Mouse (Mus musculus) hematopoietic stem cell, adult 5-6 weeks (primary cell): ENCODE measurements around the gene Anpep. TPM values are rescaled to one million over a fixed set of nuclear protein-coding genes. Genes with fewer than 3 reads are reported as not detected.

Experiments used
- ATAC-seq, 2 experiments: fragments of 125-278 bp in 1 of 2; replicated peaks in 1 of 2; 2 replicates each; pipeline ENCODE4 v1.8.0; 2016 to 2017; ENCODE audit warnings: inconsistent platforms in 2 of 2, mild to moderate bottlenecking in 2 of 2, moderate number of reproducible peaks in 2 of 2, low read depth in 1 of 2, moderate TSS enrichment in 1 of 2; ENCODE audit not compliant: low FRiP score in 2 of 2, poor library complexity in 2 of 2, severe bottlenecking in 2 of 2, insufficient read depth in 1 of 2, low TSS enrichment in 1 of 2
- total RNA-seq: library from RNA; stranded (forward); fragments of 172-1452, 232-1000 nt; gene quantifications from 2 replicates; pipeline ENCODE4 v1.2.3, GENCODE M21; 2017

Anpep gene
- 0.38 and 0.55 TPM in 2 replicates for total RNA-seq

DNA sequence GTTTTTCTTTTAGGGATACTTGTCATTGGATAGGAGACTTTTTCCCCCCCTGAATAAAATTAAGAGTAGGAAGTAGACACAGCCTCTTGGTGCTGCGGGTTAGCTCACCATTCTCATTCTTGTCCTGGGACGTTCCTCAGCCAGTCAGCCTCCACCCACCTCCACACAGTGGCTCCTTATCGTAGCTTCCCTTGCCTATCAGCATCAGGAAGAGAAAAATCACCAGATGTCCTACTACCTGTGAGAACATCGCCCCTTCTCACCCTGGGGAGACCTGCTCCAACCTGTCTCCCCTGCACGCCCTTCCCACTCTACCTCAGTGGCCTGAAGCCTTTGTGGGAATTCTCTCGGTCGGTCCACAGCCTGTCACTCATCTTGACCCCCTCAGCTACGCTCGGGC is at the start of gene Anpep:
TSS of gene Anpep (minus strand) at position 249 of the 400 bp plus-strand sequence.
- no peak for ATAC-seq

DNA sequence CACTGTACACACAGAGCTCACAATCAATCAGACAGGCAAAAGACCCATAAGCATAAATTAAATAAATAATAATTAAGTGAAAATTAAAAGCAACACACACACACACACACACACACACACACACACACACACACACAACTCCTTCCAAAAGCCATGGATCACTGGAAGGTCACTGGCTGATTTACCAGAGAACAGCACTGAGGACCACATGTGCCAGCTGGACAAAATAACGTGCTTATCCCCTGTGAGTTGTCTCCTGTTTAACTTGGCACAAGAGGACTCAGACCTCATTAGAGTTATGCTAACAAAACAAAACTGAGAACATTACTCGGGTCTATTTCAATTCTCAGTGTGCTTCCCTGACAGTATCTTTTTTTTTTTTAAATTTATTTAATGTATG is 46.5 kb upstream of the Anpep start:
- ATAC-seq: no peak

DNA sequence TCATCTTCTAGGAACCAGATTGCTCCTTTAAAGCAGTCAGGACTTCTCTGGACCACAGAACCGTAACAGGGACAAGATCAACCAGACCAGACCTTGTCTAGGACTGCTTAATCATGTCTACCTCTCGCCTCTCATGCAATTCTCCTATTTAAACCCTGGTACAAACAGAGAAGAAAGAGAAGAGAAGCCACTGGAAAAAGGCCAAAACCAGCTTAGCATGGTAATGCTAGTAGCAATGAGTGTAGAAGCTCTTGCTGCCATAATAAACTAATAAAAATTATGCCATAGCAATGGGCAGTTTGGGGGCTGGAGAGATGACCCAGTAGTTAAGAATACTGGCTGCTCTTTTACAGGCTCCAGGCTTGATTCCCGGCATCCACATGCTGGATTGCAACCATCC is 46.1 kb upstream of the Anpep start:
- no peak for ATAC-seq

GRCm38 (mm10) chr7:79905193-79905592 is 44.3 kb upstream of the Anpep start:
- no peak for ATAC-seq

GRCm38 (mm10) chr7:79903160-79903792 is 42.4 kb upstream of the Anpep start:
- ATAC-seq: no peak

DNA sequence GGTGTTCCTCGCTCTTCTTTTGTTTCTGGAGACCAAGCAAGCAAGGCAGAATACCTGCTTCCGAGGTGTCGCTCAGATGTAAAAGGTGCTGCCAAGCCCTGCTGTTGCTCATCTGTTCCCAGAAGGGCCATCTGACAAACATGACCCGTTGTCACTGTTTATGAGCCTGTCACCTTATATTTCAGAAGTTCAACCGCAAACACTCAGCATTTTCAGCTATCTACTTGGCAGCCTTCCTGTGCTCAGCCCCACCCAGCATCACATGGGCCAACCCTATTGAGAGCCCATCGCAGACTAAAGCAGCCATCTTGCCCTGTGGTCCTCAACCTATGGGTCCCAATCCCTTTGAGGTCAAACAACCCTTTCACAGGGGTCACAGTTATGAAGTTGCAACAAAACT is 39.9 kb upstream of the Anpep start:
- ATAC-seq: peak in 1 of 2 experiments; percentile 36; a peak in 2 of 4 replicates

DNA sequence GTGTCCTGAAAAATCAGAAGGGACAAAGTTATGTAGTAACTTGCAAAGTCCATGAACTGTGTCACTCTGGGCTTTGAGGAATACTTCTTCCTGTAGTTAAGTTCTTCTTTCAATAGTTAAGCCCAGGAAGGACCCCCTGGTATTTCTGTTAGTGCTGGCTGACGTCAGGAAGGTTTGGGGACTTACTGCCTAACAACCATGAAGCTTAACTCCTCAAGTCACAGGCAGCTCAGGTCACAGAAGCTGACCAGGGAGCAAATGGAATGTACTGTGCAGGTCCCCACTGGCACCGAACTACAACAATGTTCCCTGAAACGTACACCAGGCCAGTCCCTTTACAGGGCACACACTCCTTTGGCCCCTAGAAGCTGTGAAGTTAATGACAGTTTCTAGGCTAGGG is 34.4 kb upstream of the Anpep start:
- ATAC-seq: no peak

DNA sequence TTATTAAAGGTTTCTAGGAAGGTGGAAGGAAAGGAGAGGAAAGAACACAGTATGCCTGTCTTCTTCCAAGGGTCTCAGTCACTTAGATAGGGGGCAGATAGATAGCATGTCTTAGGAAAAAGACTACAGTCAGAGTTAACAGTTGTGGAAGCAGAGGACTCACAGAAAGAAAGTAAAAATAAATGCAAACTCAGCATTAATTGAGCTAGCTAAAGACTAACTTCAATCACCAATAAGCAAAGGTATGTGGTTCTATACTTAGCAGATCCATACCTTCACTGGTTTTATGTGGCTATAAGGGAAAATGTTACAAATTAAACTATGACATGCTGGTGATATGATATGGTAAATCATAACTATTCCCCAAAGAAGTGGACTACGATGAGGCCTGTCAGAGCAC is 33.9 kb upstream of the Anpep start:
- no peak for ATAC-seq

DNA sequence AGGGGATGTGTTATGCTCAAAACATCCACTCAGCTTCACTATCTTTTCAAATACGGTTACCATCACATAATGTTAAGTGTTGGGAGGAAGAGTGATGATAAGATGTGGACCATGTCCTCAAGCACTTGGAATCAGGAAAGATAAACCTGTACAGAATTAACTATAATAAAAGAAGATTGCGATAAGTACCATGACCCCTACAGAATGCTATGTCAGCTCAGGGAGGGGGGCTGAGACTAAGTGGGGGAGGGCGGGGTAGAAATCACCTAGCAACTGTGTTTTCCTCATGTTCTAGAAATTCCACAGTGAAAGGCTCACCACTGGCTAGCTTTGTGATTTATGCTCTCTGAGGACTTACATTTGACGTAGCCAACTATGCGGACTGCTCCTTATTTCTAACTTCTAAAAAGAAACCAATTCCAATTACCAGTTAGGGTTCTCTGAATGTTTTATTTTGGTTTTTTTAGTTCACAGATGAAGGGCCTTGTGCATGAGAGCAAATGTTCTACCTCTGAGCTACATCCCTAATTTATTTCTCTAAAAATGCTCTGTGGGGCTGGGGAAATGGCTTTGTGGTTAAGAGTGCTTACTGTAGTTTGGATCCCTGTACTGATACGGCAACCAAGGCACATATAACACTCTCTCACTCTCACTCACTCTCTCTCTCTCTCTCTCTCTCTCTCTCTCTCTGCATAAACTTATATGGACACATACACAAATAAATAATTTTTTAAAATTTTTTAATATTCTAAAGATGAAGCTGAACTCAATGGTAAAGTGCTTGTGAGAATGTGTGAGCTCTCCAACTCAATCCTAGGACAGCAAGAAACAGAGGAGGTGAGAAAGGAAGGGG is 31.9 kb upstream of the Anpep start:
- no peak for ATAC-seq

- no peak for ATAC-seq
These were observed 29.8 kb upstream of the Anpep start for GRCm38 (mm10) chr7:79890436-79891221.

GRCm38 (mm10) chr7:79888603-79889002 is 27.7 kb upstream of the Anpep start:
- ATAC-seq: no peak

GRCm38 (mm10) chr7:79883613-79884334 is 22.9 kb upstream of the Anpep start:
- no peak for ATAC-seq

DNA sequence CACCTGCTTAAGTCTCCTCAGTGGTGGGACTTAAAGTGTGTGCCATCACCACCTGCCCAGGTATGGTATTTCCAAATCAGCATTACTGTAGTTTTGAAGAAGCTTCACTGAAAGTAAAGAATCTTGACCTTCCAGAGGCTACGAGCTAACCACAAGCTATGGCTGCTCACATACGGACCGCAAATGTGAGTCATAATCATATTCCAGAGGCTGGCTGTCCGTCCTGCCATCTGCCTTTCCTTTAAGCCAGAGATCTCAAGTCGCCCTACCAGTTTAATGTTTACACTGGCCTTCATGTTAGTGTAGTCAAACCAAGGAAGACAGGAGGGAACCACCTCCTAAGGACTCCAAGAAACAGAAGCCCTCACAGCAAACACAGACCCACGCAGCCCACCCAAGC is 21.0 kb upstream of the Anpep start:
- no peak for ATAC-seq

GRCm38 (mm10) chr7:79880998-79881397 is 20.1 kb upstream of the Anpep start:
- no peak for ATAC-seq

- no peak for ATAC-seq
These were observed 19.2 kb upstream of the Anpep start for GRCm38 (mm10) chr7:79880033-79880432.

DNA sequence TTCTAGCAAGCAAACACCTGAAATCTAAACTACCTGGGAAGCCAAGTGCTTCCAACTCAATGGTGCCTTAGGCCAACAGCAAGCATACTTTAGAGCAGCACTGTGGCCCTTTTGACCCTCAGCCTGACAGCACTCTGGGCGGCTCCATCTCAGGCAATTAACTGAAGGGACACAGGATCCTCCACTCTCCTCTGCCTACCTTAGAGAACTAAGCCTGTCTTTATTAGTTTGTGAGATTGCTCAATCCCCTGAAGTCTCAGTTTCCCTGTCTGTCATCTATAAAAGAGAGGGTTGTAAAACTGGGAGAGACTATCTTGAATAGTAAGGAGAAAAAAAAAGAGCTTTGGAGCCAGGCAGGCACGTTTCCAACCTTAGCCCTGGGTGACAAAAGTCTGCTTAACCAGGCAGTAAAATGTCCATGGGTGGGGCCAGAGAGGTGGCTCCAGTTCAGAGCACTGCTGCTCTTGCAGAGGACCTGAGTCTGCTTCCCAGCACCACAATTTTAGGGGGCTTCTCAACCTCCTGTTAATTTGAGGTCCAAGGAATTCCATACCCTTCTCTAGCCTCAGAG is 17.7 kb upstream of the Anpep start:
- ATAC-seq: no peak

DNA sequence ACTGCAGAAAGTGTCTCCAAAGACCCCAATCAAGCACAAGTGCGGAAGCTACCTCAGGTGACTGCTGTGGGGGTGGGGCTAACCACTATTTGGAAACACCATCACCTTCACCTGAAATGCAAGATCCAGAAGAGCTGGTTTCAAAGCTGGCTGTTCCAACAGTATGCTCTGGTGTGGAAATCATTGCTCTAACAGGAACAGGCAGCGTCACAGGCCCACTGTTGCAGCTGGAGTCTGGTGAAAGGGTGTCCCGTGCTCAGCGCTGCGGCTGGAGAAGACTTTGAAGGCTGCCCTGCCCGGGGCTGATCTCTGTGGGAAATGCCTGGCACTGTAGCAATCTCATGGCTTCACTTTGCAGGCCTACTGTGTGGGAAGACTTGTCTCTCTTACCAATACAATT is 12.5 kb upstream of the Anpep start:
- no peak for ATAC-seq
